Mouse (Mus musculus) olfactory bulb, adult 2 months (tissue): ENCODE results near the gene Vmn1r221. TPM values are rescaled to one million over a fixed set of nuclear protein-coding genes. Genes with fewer than 3 reads are reported as not detected.

Experiments used
- H3K27ac ChIP-seq: fragments of 200-500 bp; 2 replicates; pipeline ENCODE4 v1.5.1; 2012; ENCODE audit warnings: low read depth, low read length; ENCODE audit not compliant: insufficient read depth
- H3K4me1 ChIP-seq: fragments of 200-500 bp; 2 replicates; pipeline ENCODE4 v1.6.1; 2012; ENCODE audit warnings: low read length; ENCODE audit not compliant: control insufficient read depth, insufficient read depth
- H3K4me3 ChIP-seq: fragments of 200-500 bp; 2 replicates; pipeline ENCODE4 v1.5.1; 2012; ENCODE audit warnings: mild to moderate bottlenecking, low read depth, low read length, moderate library complexity; ENCODE audit not compliant: insufficient read depth
- CTCF ChIP-seq: fragments of 200-500 bp; IDR thresholded peaks from 2 replicates; pipeline ENCODE4 v1.5.1; 2012; ENCODE audit warnings: low read depth, mild to moderate bottlenecking, low read length, moderate library complexity; ENCODE audit not compliant: insufficient read depth
- POLR2A ChIP-seq: fragments of 200-500 bp; IDR thresholded peaks from 2 replicates; pipeline ENCODE4 v1.6.1; 2012; ENCODE audit warnings: mild to moderate bottlenecking, low read depth, low read length, moderate library complexity; ENCODE audit not compliant: insufficient read depth
- WGBS: fragments of 180-500 bp; shearing (Covaris S2); methylation state at CpG from one replicate; pipeline ENCODE4 v1.1.7; 2018; 5-methylcytosine and 5-hydroxymethylcytosine counted together
- polyA plus RNA-seq: library from polyadenylated mRNA; stranded (reverse); fragments of >200 nt; gene quantifications from 2 replicates; pipeline ENCODE4 v1.2.4, GENCODE M21; 2012; ENCODE audit warnings: low replicate concordance; ENCODE audit not compliant: missing spikeins, insufficient read depth, insufficient read length

Vmn1r221 gene
- polyA plus RNA-seq, 1 experiment = not detected

DNA sequence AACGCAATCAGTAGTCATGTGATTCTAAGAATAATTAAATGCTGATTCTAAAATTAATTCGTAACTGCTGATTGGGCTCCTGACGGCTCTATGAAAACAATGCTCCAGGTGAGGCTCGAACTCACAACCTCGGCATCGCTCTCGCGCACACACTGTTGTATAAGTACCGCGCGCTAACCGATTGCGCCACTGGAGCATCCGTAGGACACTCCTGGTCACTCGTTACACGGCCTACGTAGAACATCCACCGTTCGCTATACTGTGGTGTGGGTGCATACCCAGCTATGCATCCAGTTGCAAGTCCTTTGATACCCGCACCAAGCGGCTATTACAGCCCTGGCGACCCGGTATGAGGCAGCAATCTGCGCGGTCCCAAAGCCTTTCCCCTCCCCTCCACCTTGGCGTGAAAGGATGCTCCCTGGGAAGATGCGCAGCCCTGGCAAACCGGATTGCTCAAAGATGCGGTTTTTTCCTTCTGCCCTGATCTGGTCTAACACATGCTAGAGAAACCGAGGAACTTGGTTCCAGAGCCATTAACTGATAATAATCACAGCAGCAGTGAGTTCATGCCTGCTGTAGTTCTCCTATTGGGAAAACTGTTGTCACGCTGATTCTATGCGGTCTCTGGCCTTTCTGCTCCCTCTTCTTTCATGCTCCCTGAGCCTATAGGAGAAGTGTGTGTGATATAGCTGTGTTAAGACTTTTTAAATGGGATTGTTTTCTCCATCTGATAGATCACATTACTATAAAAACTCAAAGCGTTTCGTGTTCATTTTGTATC, 56.6 kb downstream of the Vmn1r221 start:
- Histone ChIP-seq H3K27ac (no peak overlapping the region), H3K4me3 (peak overlapping the region; percentile 48), H3K4me1 (no peaks in the 10 kb centered on the region; the same call in 1 of the 2 replicates)
- TF ChIP-seq CTCF (no peak), POLR2A (no peak)
- 3% methylated on average over 34 of the region's 34 CpGs for WGBS

Other genes starting within 250 kb of the Vmn1r221 start
- gene Vmn1r213, start 206.5 kb upstream of the Vmn1r221 start, polyA plus RNA-seq = not detected in 2 replicates
- gene Vmn1r214, start 183.7 kb upstream of the Vmn1r221 start, polyA plus RNA-seq = not detected in 2 replicates
- gene Vmn1r215, start 146.1 kb upstream of the Vmn1r221 start, polyA plus RNA-seq = not detected in 2 replicates
- gene Vmn1r217, start 95.9 kb upstream of the Vmn1r221 start, polyA plus RNA-seq = not detected in 2 replicates
- not detected in 2 replicates for gene Vmn1r218, start 81.0 kb upstream of the Vmn1r221 start, polyA plus RNA-seq
- gene Vmn1r219, start 54.8 kb upstream of the Vmn1r221 start, polyA plus RNA-seq = not detected in 2 replicates
- not detected in 2 replicates for gene Vmn1r220, start 26.2 kb upstream of the Vmn1r221 start, polyA plus RNA-seq
- not detected in 2 replicates for gene Vmn1r222, start 21.8 kb downstream of the Vmn1r221 start, polyA plus RNA-seq
- not detected in 2 replicates for gene Vmn1r223, start 33.0 kb downstream of the Vmn1r221 start, polyA plus RNA-seq
- not detected in 2 replicates for gene Zfp322a, start 155.1 kb downstream of the Vmn1r221 start, polyA plus RNA-seq
- gene Abt1, start 209.7 kb downstream of the Vmn1r221 start, polyA plus RNA-seq = not detected in 2 replicates